Mouse (Mus musculus): ENCODE data around the gene Wfdc10. TPM values are rescaled to one million over a fixed set of nuclear protein-coding genes. Genes with fewer than 3 reads are reported as not detected.

Wfdc10 gene
- total RNA-seq, 2 experiments from 2014 or later: not detected

- no peak for DNase-seq (ENCODE audit: extremely low spot score in 1 of 2, low spot score in 1 of 2)
Observed at GRCm38 (mm10) chr2:164698201-164698600, 42.4 kb downstream of the Wfdc10 start, which contains the start of gene Spint4. Gene Spint4 (plus strand): TSS chr2:164698501.

- no peak for DNase-seq (ENCODE audit: extremely low spot score in 1 of 2, low spot score in 1 of 2)
Observed at GRCm38 (mm10) chr2:164700959-164701358, 45.1 kb downstream of the Wfdc10 start.

- no peak for DNase-seq (ENCODE audit: extremely low spot score in 1 of 2, low spot score in 1 of 2)
Observed at GRCm38 (mm10) chr2:164701761-164702160, 45.9 kb downstream of the Wfdc10 start.

- DNase-seq (ENCODE audit: extremely low spot score in 1 of 2, low spot score in 1 of 2): no peak
Observed at GRCm38 (mm10) chr2:164704235-164704634, 48.4 kb downstream of the Wfdc10 start.

- no peak for DNase-seq (ENCODE audit: extremely low spot score in 1 of 2, low spot score in 1 of 2)
Observed at GRCm38 (mm10) chr2:164705328-164705727, 49.5 kb downstream of the Wfdc10 start.

GRCm38 (mm10) chr2:164705991-164706390, 50.1 kb downstream of the Wfdc10 start:
- no peak for DNase-seq (ENCODE audit: extremely low spot score in 1 of 2, low spot score in 1 of 2)

Other genes starting within 250 kb of the Wfdc10 start
- 100 to 1,000 TPM; 101 to 146 TPM for gene Sdc4, start 212.2 kb upstream of the Wfdc10 start, total RNA-seq (2021)
- 10 to 100 TPM; 41.0 to 45.2 TPM for gene Sys1, start 199.1 kb upstream of the Wfdc10 start, total RNA-seq (2021)
- 10 to 100 TPM in 1 of 2 experiments, 1 to 10 TPM in 1; 3.9 to 11.3 TPM for gene Gm20458, start 195.1 kb upstream of the Wfdc10 start, total RNA-seq (2021)
- not detected for gene Trp53tg5, start 182.3 kb upstream of the Wfdc10 start, total RNA-seq (2021)
- 100 to 1,000 TPM; 116 to 118 TPM for gene Dbndd2, start 169.9 kb upstream of the Wfdc10 start, total RNA-seq (2021)
- gene Pigt, start 158.5 kb upstream of the Wfdc10 start, total RNA-seq (2021): 10 to 100 TPM; 85.3 to 87.3 TPM
- gene Wfdc2, start 93.6 kb upstream of the Wfdc10 start, total RNA-seq (2021): under 1 TPM in 1 of 2 experiments, not detected in 1; 0.34 TPM
- gene Spint3, start 82.6 kb upstream of the Wfdc10 start, total RNA-seq (2021): not detected
- not detected for gene Wfdc6a, start 70.6 kb upstream of the Wfdc10 start, total RNA-seq (2021)
- not detected for gene Eppin, start 62.5 kb upstream of the Wfdc10 start, total RNA-seq (2021)
- gene Wfdc6b, start 42.5 kb upstream of the Wfdc10 start, total RNA-seq (2021): not detected
- not detected for gene Wfdc8, start 42.4 kb upstream of the Wfdc10 start, total RNA-seq (2021)
- not detected for gene Wfdc16, start 17.2 kb upstream of the Wfdc10 start, total RNA-seq (2021)
- not detected for gene Wfdc9, start 537 bp downstream of the Wfdc10 start, total RNA-seq (2021)
- not detected for gene Wfdc11, start 18.0 kb downstream of the Wfdc10 start, total RNA-seq (2021)
- gene Wfdc13, start 29.1 kb downstream of the Wfdc10 start, total RNA-seq (2021): not detected
- gene Spint4, start 42.5 kb downstream of the Wfdc10 start, total RNA-seq (2021): not detected
- not detected for gene Spint5, start 59.3 kb downstream of the Wfdc10 start, total RNA-seq (2021)
- gene Wfdc3, start 89.9 kb downstream of the Wfdc10 start, total RNA-seq (2021): 1 to 10 TPM in 1 of 2 experiments, under 1 TPM in 1; 0.89 to 1.0 TPM
- 10 to 100 TPM; 37.0 TPM for gene Dnttip1, start 89.9 kb downstream of the Wfdc10 start, total RNA-seq (2021)
- 1 to 10 TPM in 1 of 2 experiments, not detected in 1; 1.2 TPM for gene Ube2c, start 113.9 kb downstream of the Wfdc10 start, total RNA-seq (2021)
- not detected for gene Tnnc2, start 123.9 kb downstream of the Wfdc10 start, total RNA-seq (2021)
- 10 to 100 TPM; 38.0 to 45.8 TPM for gene Snx21, start 129.8 kb downstream of the Wfdc10 start, total RNA-seq (2021)
- gene Acot8, start 148.8 kb downstream of the Wfdc10 start, total RNA-seq (2021): 10 to 100 TPM; 24.3 to 25.4 TPM
- gene Zswim3, start 149.1 kb downstream of the Wfdc10 start, total RNA-seq (2021): 1 to 10 TPM; 7.8 to 9.3 TPM
- gene Zswim1, start 166.6 kb downstream of the Wfdc10 start, total RNA-seq (2021): 10 to 100 TPM; 22.7 to 22.9 TPM
- not detected for gene Spata25, start 172.5 kb downstream of the Wfdc10 start, total RNA-seq (2021)
- gene Ctsa, start 176.8 kb downstream of the Wfdc10 start, total RNA-seq (2021): 100 to 1,000 TPM in 1 of 2 experiments, 10 to 100 TPM in 1; 93.3 to 106 TPM
- 1 to 10 TPM; 3.4 to 4.6 TPM for gene Neurl2, start 177.4 kb downstream of the Wfdc10 start, total RNA-seq (2021)
- gene Pltp, start 201.7 kb downstream of the Wfdc10 start, total RNA-seq (2021): 10 to 100 TPM; 68.8 to 73.7 TPM
- 10 to 100 TPM; 40.4 to 47.2 TPM for gene Pcif1, start 223.3 kb downstream of the Wfdc10 start, total RNA-seq (2021)